Mouse (Mus musculus) hindbrain, embryonic 15.5 days (tissue): ENCODE results near the gene Phactr2. TPM values are rescaled to one million over a fixed set of nuclear protein-coding genes. Genes with fewer than 3 reads are reported as not detected.
"Not testable (repeated sequence)": the region's sequence is repeated elsewhere in the genome, so short reads cannot be mapped to it uniquely, and the experiment has no call there.

Experiments used
- ATAC-seq: fragments of 200-750 bp; cut with Nextera tagmentation; 2 replicates; pipeline ENCODE4 v1.8.0; 2017; ENCODE audit warnings: low read depth, moderate number of reproducible peaks, moderate TSS enrichment; ENCODE audit not compliant: low FRiP score
- H3K27ac ChIP-seq: fragments of 300-500 bp; sonication (generic); replicated peaks from 2 replicates; pipeline ENCODE4 v1.5.1; 2015; ENCODE audit warnings: mild to moderate bottlenecking, inconsistent platforms
- H3K27me3 ChIP-seq: fragments of 300-500 bp; sonication (generic); 2 replicates; pipeline ENCODE4 v1.6.1; 2015; ENCODE audit warnings: control low read depth, inconsistent platforms
- H3K36me3 ChIP-seq: fragments of 300-500 bp; sonication (generic); 2 replicates; pipeline ENCODE4 v1.6.1; 2015; ENCODE audit warnings: control low read depth, inconsistent platforms
- H3K4me1 ChIP-seq: fragments of 300-500 bp; sonication (generic); replicated peaks from 2 replicates; pipeline ENCODE4 v1.6.1; 2015; ENCODE audit warnings: control low read depth, inconsistent platforms
- H3K4me2 ChIP-seq: fragments of 300-500 bp; sonication (generic); 2 replicates; pipeline ENCODE4 v1.6.1; 2015; ENCODE audit warnings: moderate library complexity, mild to moderate bottlenecking, inconsistent platforms
- H3K4me3 ChIP-seq: fragments of 300-500 bp; sonication (generic); 2 replicates; pipeline ENCODE4 v1.5.1; 2015; ENCODE audit warnings: mild to moderate bottlenecking, inconsistent platforms
- H3K9ac ChIP-seq: fragments of 300-500 bp; sonication (generic); 2 replicates; pipeline ENCODE4 v1.6.1; 2015; ENCODE audit warnings: inconsistent platforms
- H3K9me3 ChIP-seq: fragments of 300-500 bp; sonication (generic); 2 replicates; pipeline ENCODE4 v1.6.1; 2016; ENCODE audit warnings: control low read depth, inconsistent platforms
- WGBS: fragments of 180-500 bp; shearing (Covaris S2); methylation state at CpG from one replicate; pipeline ENCODE4 v1.1.7; 2015; 5-methylcytosine and 5-hydroxymethylcytosine counted together
- polyA plus RNA-seq: library from polyadenylated mRNA; unstranded; fragments of >200 nt; fragmentation: Nextera tagmentation; extraction: Ambion mirVana; gene quantifications from 2 replicates; pipeline ENCODE4 v1.2.1, GENCODE M21; 2015

Gene Phactr2
- polyA plus RNA-seq, 1 experiment from 2014 or later = 7.7 TPM

GRCm38 (mm10) chr10:13213956-13214355 is 260.3 kb downstream of the Phactr2 start:
- Histone ChIP-seq H3K27me3 (no peaks in the 10 kb centered on the region), H3K36me3 (no peaks in the 10 kb centered on the region), H3K9ac (no peak overlapping the region), H3K9me3 (no peaks in the 10 kb centered on the region), H3K4me2 (no peak overlapping the region), H3K4me1 (no peaks in the 10 kb centered on the region), H3K4me3 (no peak overlapping the region), H3K27ac (no peak overlapping the region)
- 77% methylated on average over 12 of the region's 12 CpGs for WGBS
- ATAC-seq = no peak

DNA sequence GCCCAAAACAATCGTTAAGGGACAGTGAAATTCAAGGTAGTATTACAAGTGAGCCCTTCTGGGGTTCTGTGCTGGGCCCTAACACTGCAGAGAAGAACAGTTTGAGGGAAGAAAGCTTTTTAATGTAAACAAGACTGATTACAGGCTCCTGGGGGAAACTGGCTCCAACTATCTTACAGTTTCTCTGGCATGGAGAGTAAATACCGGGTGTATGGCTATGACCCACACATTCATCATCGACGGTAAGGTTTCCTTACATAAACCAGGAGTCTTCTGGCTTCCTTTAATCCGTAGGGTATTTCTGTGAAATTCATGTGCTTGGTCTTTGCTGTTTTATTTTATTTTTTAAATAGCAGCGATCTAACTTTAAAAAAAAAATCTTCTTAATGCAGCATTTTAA is 261.4 kb downstream of the Phactr2 start:
- Histone ChIP-seq H3K27me3 (no peaks in the 10 kb centered on the region), H3K4me3 (no peak overlapping the region), H3K4me2 (no peak overlapping the region), H3K27ac (no peak overlapping the region), H3K4me1 (no peaks in the 10 kb centered on the region), H3K9ac (no peak overlapping the region), H3K9me3 (no peaks in the 10 kb centered on the region), H3K36me3 (no peaks in the 10 kb centered on the region)
- ATAC-seq = no peak
- 85% methylated on average over 6 of the region's 6 CpGs for WGBS

DNA sequence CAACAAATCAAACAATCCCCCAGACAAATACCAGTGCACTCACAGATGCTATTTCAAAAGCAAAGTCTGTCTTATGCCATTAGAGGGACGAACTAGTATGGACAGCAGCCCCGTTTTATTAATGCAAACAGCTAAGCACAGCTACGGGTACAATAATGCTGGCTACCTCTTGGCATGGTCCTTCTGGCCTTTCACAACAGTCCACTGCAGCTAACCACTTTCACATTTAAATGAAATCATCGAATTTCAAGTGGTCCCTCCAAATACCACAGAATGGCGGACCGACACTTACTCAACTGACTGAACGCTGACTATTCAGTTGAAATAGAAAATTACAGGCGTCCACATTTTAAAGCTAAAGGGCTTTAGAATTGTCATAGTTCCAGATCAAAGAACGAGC is 261.9 kb downstream of the Phactr2 start:
- H3K36me3 ChIP-seq = no peaks in the 10 kb centered on the region
- H3K4me1 ChIP-seq = no peaks in the 10 kb centered on the region
- no peak for ATAC-seq
- H3K27ac ChIP-seq = no peak overlapping the region
- no peaks in the 10 kb centered on the region for H3K27me3 ChIP-seq
- H3K9me3 ChIP-seq = no peaks in the 10 kb centered on the region
- 76% methylated on average over 9 of the region's 9 CpGs for WGBS
- H3K9ac ChIP-seq = no peak overlapping the region
- H3K4me3 ChIP-seq = no peak overlapping the region
- H3K4me2 ChIP-seq = no peak overlapping the region

- no peak overlapping the region for H3K4me3 ChIP-seq
- no peak for ATAC-seq
- H3K27ac ChIP-seq = no peak overlapping the region
- H3K9me3 ChIP-seq = no peaks in the 10 kb centered on the region
- H3K36me3 ChIP-seq = no peaks in the 10 kb centered on the region
- no peak overlapping the region for H3K9ac ChIP-seq
- H3K27me3 ChIP-seq = no peaks in the 10 kb centered on the region
- WGBS = 71% methylated on average over 8 of the region's 8 CpGs
- H3K4me2 ChIP-seq = no peak overlapping the region
- H3K4me1 ChIP-seq = no peaks in the 10 kb centered on the region
Measured at GRCm38 (mm10) chr10:13209930-13210637, 264.1 kb downstream of the Phactr2 start.

- H3K9ac ChIP-seq = no peak overlapping the region
- no peaks in the 10 kb centered on the region for H3K36me3 ChIP-seq
- H3K4me3 ChIP-seq = no peak overlapping the region
- H3K4me2 ChIP-seq = no peak overlapping the region
- no peaks in the 10 kb centered on the region for H3K4me1 ChIP-seq
- no peak for ATAC-seq
- H3K9me3 ChIP-seq = no peaks in the 10 kb centered on the region
- WGBS = 38% methylated on average over 3 of the region's 3 CpGs
- no peaks in the 10 kb centered on the region for H3K27me3 ChIP-seq
- H3K27ac ChIP-seq = no peak overlapping the region
Measured at GRCm38 (mm10) chr10:13209506-13209905, 264.7 kb downstream of the Phactr2 start.

GRCm38 (mm10) chr10:13209061-13209460 is 265.2 kb downstream of the Phactr2 start:
- H3K9me3 ChIP-seq = no peaks in the 10 kb centered on the region
- H3K9ac ChIP-seq = no peak overlapping the region
- H3K27me3 ChIP-seq = no peaks in the 10 kb centered on the region
- H3K4me3 ChIP-seq = no peak overlapping the region
- H3K4me1 ChIP-seq = no peaks in the 10 kb centered on the region
- H3K27ac ChIP-seq = no peak overlapping the region
- ATAC-seq = no peak
- H3K4me2 ChIP-seq = no peak overlapping the region
- WGBS = 94% methylated on average over 4 of the region's 4 CpGs
- no peaks in the 10 kb centered on the region for H3K36me3 ChIP-seq

DNA sequence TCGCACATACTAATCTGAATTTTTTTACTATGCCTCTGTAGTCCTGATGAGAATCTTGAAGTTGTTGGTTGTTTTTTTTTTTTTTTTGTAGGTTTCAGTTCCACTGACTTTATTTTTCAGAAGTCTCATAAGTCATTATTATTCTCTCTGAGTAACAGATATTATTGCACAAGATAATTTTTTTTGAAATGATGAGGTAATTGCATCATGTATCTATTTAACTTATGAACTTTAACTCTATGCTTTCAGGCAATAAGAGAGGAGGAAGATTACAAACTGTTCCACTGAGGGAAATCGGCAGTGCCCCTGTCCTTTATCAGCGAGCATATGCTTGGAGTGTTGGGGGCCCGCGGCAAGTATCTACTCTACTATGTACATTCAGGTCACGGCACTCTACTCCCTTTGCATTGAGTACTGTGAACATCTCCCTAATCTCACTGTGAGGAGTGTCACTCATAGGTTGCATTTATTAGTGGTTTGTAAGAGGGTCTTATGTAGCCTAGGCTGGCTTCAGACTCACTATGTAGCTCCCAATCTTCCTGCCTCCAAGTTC is 272.4 kb downstream of the Phactr2 start:
- Histone ChIP-seq H3K36me3 (no peaks in the 10 kb centered on the region), H3K4me3 (no peak overlapping the region), H3K4me1 (no peaks in the 10 kb centered on the region), H3K27ac (no peak overlapping the region), H3K4me2 (no peak overlapping the region), H3K9ac (no peak overlapping the region), H3K27me3 (no peaks in the 10 kb centered on the region), H3K9me3 (no peaks in the 10 kb centered on the region)
- 94% methylated on average over 6 of the region's 6 CpGs for WGBS
- ATAC-seq = no peak

- H3K4me3 ChIP-seq = no peak overlapping the region
- no peaks in the 10 kb centered on the region for H3K9me3 ChIP-seq
- no peaks in the 10 kb centered on the region for H3K27me3 ChIP-seq
- H3K9ac ChIP-seq = no peak overlapping the region
- ATAC-seq = no peak
- 93% methylated on average over 3 of the region's 3 CpGs for WGBS
- H3K4me1 ChIP-seq = no peaks in the 10 kb centered on the region
- H3K27ac ChIP-seq = no peak overlapping the region
- H3K4me2 ChIP-seq = no peak overlapping the region
- H3K36me3 ChIP-seq = no peaks in the 10 kb centered on the region
Measured at GRCm38 (mm10) chr10:13200862-13201261, 273.4 kb downstream of the Phactr2 start.

DNA sequence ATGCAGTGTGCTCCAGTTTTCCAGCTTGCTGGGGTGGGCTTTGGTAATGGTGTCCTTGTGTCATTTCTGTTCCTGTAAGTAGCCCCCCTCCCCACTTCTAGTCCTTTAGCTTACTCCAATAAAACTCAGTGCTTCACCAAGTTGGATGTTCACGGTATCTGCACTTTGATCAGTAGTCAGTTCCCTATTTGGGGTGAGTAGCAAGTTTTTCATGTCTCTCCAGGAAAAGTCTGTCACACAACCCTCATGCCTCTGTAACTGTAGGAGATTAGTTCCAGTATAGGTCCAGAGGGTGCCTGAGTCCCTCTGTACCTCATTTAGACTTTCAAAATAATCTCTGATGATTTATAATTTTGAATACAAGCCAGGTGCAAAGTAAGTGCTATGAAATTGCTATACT is 275.0 kb downstream of the Phactr2 start:
- Histone ChIP-seq H3K36me3 (no peaks in the 10 kb centered on the region), H3K27me3 (no peaks in the 10 kb centered on the region), H3K9me3 (no peaks in the 10 kb centered on the region), H3K4me2 (no peak overlapping the region), H3K4me1 (no peaks in the 10 kb centered on the region), H3K4me3 (no peak overlapping the region), H3K27ac (no peak overlapping the region), H3K9ac (no peak overlapping the region)
- 97% methylated on average over 1 of the region's 1 CpGs for WGBS
- no peak for ATAC-seq

DNA sequence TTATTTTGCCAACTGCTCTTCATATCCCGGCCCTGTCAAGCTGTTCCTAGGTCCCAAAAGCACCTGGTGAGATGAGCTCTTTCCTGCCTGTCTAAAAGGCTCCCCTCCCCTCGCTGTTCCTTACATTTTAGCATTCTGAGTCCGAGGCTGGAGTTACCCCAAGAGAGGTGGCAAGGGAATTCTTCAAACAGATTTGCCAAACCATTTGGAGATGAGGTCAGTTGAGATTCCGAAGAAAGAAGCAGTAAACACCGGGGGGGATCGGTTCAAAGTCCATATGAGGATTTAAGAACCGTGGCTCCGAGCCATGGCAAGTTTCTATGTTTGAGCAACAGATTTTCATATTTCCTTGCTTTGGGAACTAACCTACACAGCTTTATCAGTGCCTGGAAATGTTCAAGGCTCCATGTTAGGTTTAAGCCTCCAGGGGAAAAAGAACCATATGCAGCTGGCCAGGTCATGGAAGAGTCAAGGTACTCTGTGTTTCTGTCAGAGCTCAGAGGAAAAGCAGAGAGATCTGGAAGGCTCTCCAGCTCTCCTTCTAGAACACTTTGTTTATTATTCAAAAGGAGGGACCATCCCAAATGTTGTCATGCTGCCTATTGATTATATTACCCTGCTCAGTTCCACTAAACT is 277.2 kb downstream of the Phactr2 start:
- ATAC-seq = no peak
- H3K27ac ChIP-seq = no peak overlapping the region
- 79% methylated on average over 8 of the region's 8 CpGs for WGBS

GRCm38 (mm10) chr10:13193496-13193895 is 280.7 kb downstream of the Phactr2 start:
- H3K27me3 ChIP-seq, ATAC-seq, H3K9me3 ChIP-seq, H3K27ac ChIP-seq, H3K4me1 ChIP-seq, H3K9ac ChIP-seq, H3K36me3 ChIP-seq: not testable (repeated sequence)
- Histone ChIP-seq H3K4me2 (peak overlapping the region; percentile 65), H3K4me3 (peak overlapping the region; percentile 92)
- WGBS = 90% methylated on average over 7 of the region's 7 CpGs

More for the DNA sequence above, 277.2 kb downstream of the Phactr2 start:
- no peaks in the 10 kb centered on the region for H3K36me3 ChIP-seq
- H3K27me3 ChIP-seq = no peaks in the 10 kb centered on the region
- H3K9me3 ChIP-seq = no peaks in the 10 kb centered on the region
- H3K4me2 ChIP-seq = no peak overlapping the region
- H3K4me1 ChIP-seq = peaks cover 5% of the 10 kb centered on the region
- H3K9ac ChIP-seq = no peak overlapping the region
- no peak overlapping the region for H3K4me3 ChIP-seq

DNA sequence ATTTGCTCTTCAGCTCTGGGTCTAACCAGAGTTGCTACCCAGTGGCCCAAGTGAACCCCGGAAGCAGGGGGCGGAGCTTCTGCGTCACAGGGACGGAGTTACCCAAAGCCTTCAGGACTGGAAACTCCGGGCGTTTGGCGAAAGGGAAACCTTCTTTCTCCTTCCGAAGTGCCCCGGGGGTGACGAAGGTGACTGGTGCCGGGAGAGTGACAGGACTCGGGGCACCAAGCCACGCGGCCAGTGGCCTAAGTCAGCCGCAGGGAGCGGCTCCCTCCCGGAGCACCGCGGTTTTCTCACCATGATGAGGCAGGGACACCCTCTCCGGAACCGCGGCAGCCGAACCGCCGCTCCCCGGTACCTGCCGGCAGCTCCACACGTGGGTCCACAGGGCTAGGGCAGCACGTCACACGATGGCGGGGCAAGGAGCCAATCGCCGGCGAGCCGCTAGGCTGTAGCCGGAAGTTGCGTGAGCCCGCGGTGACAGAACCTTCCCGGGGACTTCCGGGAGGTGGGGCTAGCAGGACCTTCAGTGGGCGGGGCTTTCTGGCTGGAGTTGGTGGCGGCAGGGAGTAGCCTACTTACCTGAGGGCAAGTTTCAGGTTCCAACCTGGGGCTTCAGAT is 281.4 kb downstream of the Phactr2 start, which contains the start of gene Ltv1:
Gene Ltv1 (minus strand): TSS at position 438 of the 621 bp plus-strand sequence.
- peak within 1 kb of the TSS; percentile 70; the same call in 1 of the 2 replicates for H3K27ac ChIP-seq
- H3K9ac ChIP-seq = peak within 1 kb of the TSS; percentile 74
- no peaks in the 10 kb centered on the region for H3K27me3 ChIP-seq
- H3K36me3 ChIP-seq = peaks cover 11% of the 10 kb centered on the region
- H3K9me3 ChIP-seq = no peaks in the 10 kb centered on the region
- H3K4me1 ChIP-seq = peaks cover 7% of the 10 kb centered on the region
- WGBS = under 1% methylated on average over 43 of the region's 43 CpGs
- H3K4me3 ChIP-seq = peak within 1 kb of the TSS; percentile 92
- H3K4me2 ChIP-seq = peak within 1 kb of the TSS; percentile 65
- ATAC-seq = peak; percentile 100
